Mouse (Mus musculus): ENCODE results near the gene Fam161a. TPM values are rescaled to one million over a fixed set of nuclear protein-coding genes. Genes with fewer than 3 reads are reported as not detected.

Fam161a gene
- polyA plus RNA-seq, 1 experiment from 2014 or later: 0.85 TPM

GRCm38 (mm10) chr11:22978711-22979110 lies 28.6 kb upstream of the Fam161a start:
- no peaks in the 10 kb centered on the region for H3K9me3 ChIP-seq (replicated peaks)
- no peak overlapping the region for H3K9ac ChIP-seq
- no peak overlapping the region for H3K27ac ChIP-seq
- peaks cover 51% of the 10 kb centered on the region for H3K36me3 ChIP-seq
- H3K4me2 ChIP-seq: no peak overlapping the region
- WGBS (ENCODE audit: insufficient replicate concordance): 74% methylated on average over 1 of the region's 1 CpGs
- H3K4me1 ChIP-seq: peaks cover 51% of the 10 kb centered on the region
- no peaks in the 10 kb centered on the region for H3K27me3 ChIP-seq (replicated peaks)
- no peak overlapping the region for H3K4me3 ChIP-seq
- ATAC-seq: no peak

GRCm38 (mm10) chr11:22979221-22979620 lies 28.1 kb upstream of the Fam161a start:
- H3K9ac ChIP-seq: no peak overlapping the region
- WGBS (ENCODE audit: insufficient replicate concordance): 68% methylated on average over 1 of the region's 1 CpGs
- H3K27ac ChIP-seq: no peak overlapping the region
- no peaks in the 10 kb centered on the region for H3K9me3 ChIP-seq (replicated peaks)
- ATAC-seq: no peak
- no peak overlapping the region for H3K4me3 ChIP-seq
- H3K4me1 ChIP-seq: peaks cover 51% of the 10 kb centered on the region
- H3K4me2 ChIP-seq: no peak overlapping the region
- no peaks in the 10 kb centered on the region for H3K27me3 ChIP-seq (replicated peaks)
- H3K36me3 ChIP-seq: peaks cover 46% of the 10 kb centered on the region

- WGBS (ENCODE audit: insufficient replicate concordance): 19% methylated on average over 4 of the region's 4 CpGs
- H3K9me3 ChIP-seq (replicated peaks): no peaks in the 10 kb centered on the region
- H3K9ac ChIP-seq: peak overlapping the region; percentile 80
- H3K27me3 ChIP-seq (replicated peaks): no peaks in the 10 kb centered on the region
- peaks cover 46% of the 10 kb centered on the region for H3K4me1 ChIP-seq
- H3K27ac ChIP-seq: peak overlapping the region; percentile 98
- peak overlapping the region; percentile 77 for H3K4me3 ChIP-seq
- H3K4me2 ChIP-seq: peak overlapping the region; percentile 84
- H3K36me3 ChIP-seq: peaks cover 39% of the 10 kb centered on the region
- no peak for ATAC-seq
These were observed 26.3 kb upstream of the Fam161a start for GRCm38 (mm10) chr11:22981041-22981440.

GRCm38 (mm10) chr11:22981543-22981950 lies 25.8 kb upstream of the Fam161a start:
- 2% methylated on average over 12 of the region's 12 CpGs for whole genome bisulfite sequencing (ENCODE audit: insufficient replicate concordance)
- Histone ChIP-seq H3K27me3 (replicated peaks) (no peaks in the 10 kb centered on the region), H3K27ac (peak overlapping the region; percentile 98), H3K4me3 (peak overlapping the region; percentile 77), H3K9me3 (replicated peaks) (no peaks in the 10 kb centered on the region), H3K4me1 (peaks cover 44% of the 10 kb centered on the region), H3K9ac (peak overlapping the region; percentile 80), H3K4me2 (peak overlapping the region; percentile 84), H3K36me3 (peaks cover 34% of the 10 kb centered on the region)
- peak; percentile 23 for ATAC-seq

- Histone ChIP-seq H3K4me3 (peak within 1 kb of the TSS; percentile 77), H3K36me3 (peaks cover 28% of the 10 kb centered on the region), H3K27me3 (replicated peaks) (no peaks in the 10 kb centered on the region), H3K27ac (peak within 1 kb of the TSS; percentile 98), H3K4me1 (peaks cover 39% of the 10 kb centered on the region), H3K9ac (peak within 1 kb of the TSS; percentile 80), H3K9me3 (replicated peaks) (no peaks in the 10 kb centered on the region), H3K4me2 (peak within 1 kb of the TSS; percentile 84)
- WGBS (ENCODE audit: insufficient replicate concordance): 2% methylated on average over 42 of the region's 42 CpGs
- peak; percentile 92 for ATAC-seq
These were observed 25.2 kb upstream of the Fam161a start, which contains the start of the genes Gm28048 and Commd1 for GRCm38 (mm10) chr11:22981984-22982757. TSS of gene Gm28048 (minus strand) at chr11:22982090. TSS of gene Commd1 (minus strand) at chr11:22982382.

- peaks cover 21% of the 10 kb centered on the region for H3K36me3 ChIP-seq
- H3K4me3 ChIP-seq: peak overlapping the region; percentile 77; the same call in 1 of the 2 replicates
- peak overlapping the region; percentile 4; the same call in 1 of the 2 replicates for H3K27ac ChIP-seq
- H3K4me2 ChIP-seq: peak overlapping the region; percentile 84
- H3K9ac ChIP-seq: no peak overlapping the region
- ATAC-seq: no peak
- peaks cover 34% of the 10 kb centered on the region for H3K4me1 ChIP-seq
- WGBS (ENCODE audit: insufficient replicate concordance): 68% methylated on average over 6 of the region's 6 CpGs
- H3K9me3 ChIP-seq (replicated peaks): no peaks in the 10 kb centered on the region
- no peaks in the 10 kb centered on the region for H3K27me3 ChIP-seq (replicated peaks)
These were observed 24.5 kb upstream of the Fam161a start for GRCm38 (mm10) chr11:22982846-22983245.

GRCm38 (mm10) chr11:22985510-22985909 lies 21.8 kb upstream of the Fam161a start:
- ATAC-seq: no peak
- no peak overlapping the region for H3K4me3 ChIP-seq
- H3K4me2 ChIP-seq: no peak overlapping the region
- H3K4me1 ChIP-seq: peaks cover 26% of the 10 kb centered on the region
- H3K9me3 ChIP-seq (replicated peaks): no peaks in the 10 kb centered on the region
- H3K36me3 ChIP-seq: no peaks in the 10 kb centered on the region
- H3K9ac ChIP-seq: no peak overlapping the region
- 59% methylated on average over 3 of the region's 3 CpGs for WGBS (ENCODE audit: insufficient replicate concordance)
- no peak overlapping the region for H3K27ac ChIP-seq
- H3K27me3 ChIP-seq (replicated peaks): no peaks in the 10 kb centered on the region

- H3K9me3 ChIP-seq (replicated peaks): no peaks in the 10 kb centered on the region
- no peak for ATAC-seq
- peaks cover 5% of the 10 kb centered on the region; the same call in 1 of the 2 replicates for H3K36me3 ChIP-seq
- H3K4me2 ChIP-seq: no peak overlapping the region
- H3K27ac ChIP-seq: no peak overlapping the region
- peaks cover 28% of the 10 kb centered on the region for H3K4me1 ChIP-seq
- WGBS (ENCODE audit: insufficient replicate concordance): 51% methylated on average over 2 of the region's 2 CpGs
- H3K4me3 ChIP-seq: no peak overlapping the region
- no peaks in the 10 kb centered on the region for H3K27me3 ChIP-seq (replicated peaks)
- no peak overlapping the region for H3K9ac ChIP-seq
These were observed 20.0 kb upstream of the Fam161a start for GRCm38 (mm10) chr11:22987357-22987756.

- Histone ChIP-seq H3K4me2 (peak overlapping the region; percentile 86), H3K4me3 (peak overlapping the region; percentile 82), H3K27me3 (replicated peaks) (no peaks in the 10 kb centered on the region), H3K9me3 (replicated peaks) (no peaks in the 10 kb centered on the region), H3K36me3 (peaks cover 25% of the 10 kb centered on the region), H3K4me1 (peaks cover 22% of the 10 kb centered on the region), H3K9ac (peak overlapping the region; percentile 84), H3K27ac (peak overlapping the region; percentile 90)
- 36% methylated on average over 1 of the region's 1 CpGs for WGBS (ENCODE audit: insufficient replicate concordance)
- 0 out of 2 replicates have a peak, but pooled peaks have one; percentile 14 for ATAC-seq
These were observed 17.5 kb upstream of the Fam161a start for GRCm38 (mm10) chr11:22989786-22990185.

GRCm38 (mm10) chr11:22990393-22991126 lies 16.8 kb upstream of the Fam161a start, which contains the start of gene Cct4:
TSS of gene Cct4 (plus strand) at chr11:22990519.
- H3K9me3 ChIP-seq (replicated peaks): no peaks in the 10 kb centered on the region
- peak within 1 kb of the TSS; percentile 82 for H3K4me3 ChIP-seq
- ATAC-seq: peak; percentile 97
- peak within 1 kb of the TSS; percentile 90 for H3K27ac ChIP-seq
- peaks cover 33% of the 10 kb centered on the region for H3K36me3 ChIP-seq
- H3K27me3 ChIP-seq (replicated peaks): no peaks in the 10 kb centered on the region
- WGBS (ENCODE audit: insufficient replicate concordance): under 1% methylated on average over 66 of the region's 66 CpGs
- peak within 1 kb of the TSS; percentile 86 for H3K4me2 ChIP-seq
- H3K9ac ChIP-seq: peak within 1 kb of the TSS; percentile 84
- H3K4me1 ChIP-seq: peaks cover 22% of the 10 kb centered on the region

GRCm38 (mm10) chr11:22991218-22991835 lies 16.0 kb upstream of the Fam161a start:
- H3K4me1 ChIP-seq: peaks cover 22% of the 10 kb centered on the region
- no peaks in the 10 kb centered on the region for H3K27me3 ChIP-seq (replicated peaks)
- ATAC-seq: no peak
- H3K27ac ChIP-seq: peak overlapping the region; percentile 90
- H3K4me2 ChIP-seq: peak overlapping the region; percentile 86
- H3K9me3 ChIP-seq (replicated peaks): no peaks in the 10 kb centered on the region
- H3K4me3 ChIP-seq: peak overlapping the region; percentile 82
- WGBS (ENCODE audit: insufficient replicate concordance): 5% methylated on average over 14 of the region's 14 CpGs
- H3K36me3 ChIP-seq: peaks cover 39% of the 10 kb centered on the region
- H3K9ac ChIP-seq: peak overlapping the region; percentile 84
